Mouse (Mus musculus) embryonic fibroblast, embryonic 13.5 days (primary cell): ENCODE data around the gene Txlna. TPM values are rescaled to one million over a fixed set of nuclear protein-coding genes. Genes with fewer than 3 reads are reported as not detected.
A peak's percentile ranks its signal among the peaks of the same experiment; 100 is the strongest.

Experiments used
- H3K27ac ChIP-seq: 2 replicates; pipeline ENCODE4 v1.5.1; 2012; ENCODE audit warnings: low read length, control low read depth, inconsistent platforms; ENCODE audit not compliant: insufficient read depth
- H3K4me1 ChIP-seq: 2 replicates; pipeline ENCODE4 v1.6.1; 2011; ENCODE audit warnings: low read length; ENCODE audit not compliant: control insufficient read depth, insufficient read depth
- H3K4me3 ChIP-seq: 2 replicates; pipeline ENCODE4 v1.5.1; 2011; ENCODE audit warnings: mild to moderate bottlenecking, control low read depth, low read length; ENCODE audit not compliant: insufficient read depth
- CTCF ChIP-seq: IDR thresholded peaks from 2 replicates; pipeline ENCODE4 v1.5.1; 2011; ENCODE audit warnings: mild to moderate bottlenecking, control low read depth, low read length, moderate library complexity, borderline replicate concordance; ENCODE audit not compliant: insufficient read depth
- POLR2A ChIP-seq: IDR thresholded peaks from 2 replicates; pipeline ENCODE4 v1.6.1; 2011; ENCODE audit warnings: low read depth, mild to moderate bottlenecking, control low read depth, low read length, moderate library complexity
- polyA plus RNA-seq: library from polyadenylated mRNA; stranded (reverse); fragments of >200 nt; gene quantifications from 2 replicates; pipeline ENCODE4 v1.2.4, GENCODE M21; 2011; ENCODE audit warnings: low read depth; ENCODE audit not compliant: missing spikeins, insufficient read length

Gene Txlna
- polyA plus RNA-seq, 1 experiment, result 56.2 TPM

GRCm38 (mm10) chr4:129625496-129625895, 15.4 kb downstream of the Txlna start:
- H3K4me3 ChIP-seq, result no peak overlapping the region
- peaks cover 2% of the 10 kb centered on the region for H3K4me1 ChIP-seq
- TF ChIP-seq POLR2A, result no peak
- TF ChIP-seq CTCF, result no peak
- no peak overlapping the region for H3K27ac ChIP-seq

- H3K4me3 ChIP-seq, result no peak overlapping the region
These were observed 15.9 kb downstream of the Txlna start for GRCm38 (mm10) chr4:129625029-129625370.

GRCm38 (mm10) chr4:129624281-129625028, 16.4 kb downstream of the Txlna start:
- TF ChIP-seq POLR2A (peak; percentile 78), CTCF (no peak)
- H3K27ac ChIP-seq, result peak overlapping the region; percentile 76
- peak overlapping the region; percentile 63 for H3K4me3 ChIP-seq
- peaks cover 2% of the 10 kb centered on the region for H3K4me1 ChIP-seq

More at GRCm38 (mm10) chr4:129625029-129625370, 15.9 kb downstream of the Txlna start:
- Histone ChIP-seq H3K4me1 (peaks cover 2% of the 10 kb centered on the region), H3K27ac (peak overlapping the region; percentile 41)
- 0 out of 2 replicates have a peak, but pooled peaks have one; percentile 29 for TF ChIP-seq POLR2A
- no peak for TF ChIP-seq CTCF

GRCm38 (mm10) chr4:129623681-129624091, 17.2 kb downstream of the Txlna start, which contains the start of gene Ccdc28b:
TSS of gene Ccdc28b (minus strand) at chr4:129623947.
- Histone ChIP-seq H3K4me3 (peak within 1 kb of the TSS; percentile 63), H3K27ac (peak within 1 kb of the TSS; percentile 76), H3K4me1 (peaks cover 2% of the 10 kb centered on the region)
- 0 out of 2 replicates have a peak, but pooled peaks have one; percentile 62 for TF ChIP-seq POLR2A
- TF ChIP-seq CTCF, result no peak

GRCm38 (mm10) chr4:129622803-129623535, 17.9 kb downstream of the Txlna start:
- Histone ChIP-seq H3K27ac (no peak overlapping the region), H3K4me1 (peaks cover 2% of the 10 kb centered on the region), H3K4me3 (peak overlapping the region; percentile 63)
- TF ChIP-seq POLR2A (no peak), CTCF (no peak)

- Histone ChIP-seq H3K4me3 (no peak overlapping the region), H3K27ac (no peak overlapping the region), H3K4me1 (peaks cover 2% of the 10 kb centered on the region)
- TF ChIP-seq CTCF, result no peak
- TF ChIP-seq POLR2A, result no peak
These were observed 18.6 kb downstream of the Txlna start for GRCm38 (mm10) chr4:129622120-129622802.

- no peak for TF ChIP-seq CTCF
- no peak for TF ChIP-seq POLR2A
- Histone ChIP-seq H3K4me3 (no peak overlapping the region), H3K4me1 (peaks cover 2% of the 10 kb centered on the region), H3K27ac (no peak overlapping the region)
These were observed 19.5 kb downstream of the Txlna start for GRCm38 (mm10) chr4:129621283-129621841.

GRCm38 (mm10) chr4:129620419-129621282, 20.2 kb downstream of the Txlna start:
- H3K27ac ChIP-seq, result no peak overlapping the region
- peaks cover 2% of the 10 kb centered on the region for H3K4me1 ChIP-seq
- TF ChIP-seq POLR2A (no peak), CTCF (no peak)
- H3K4me3 ChIP-seq, result no peak overlapping the region
